Mouse (Mus musculus) right cerebral cortex, postnatal 10 days (tissue): ENCODE results near the gene Wdr19.
"Not testable (repeated sequence)": the region's sequence is repeated elsewhere in the genome, so short reads cannot be mapped to it uniquely, and the experiment has no call there.

Experiments
- DNase-seq, 2 experiments: peaks; one replicate each; pipeline ENCODE4 v3.0.0; 2021; ENCODE audit warnings: low spot score in 2 of 2

Gene Wdr19

GRCm38 (mm10) chr5:65299623-65300022 is 100.1 kb downstream of the Wdr19 start:
- DNase-seq, result not testable (repeated sequence)

DNA sequence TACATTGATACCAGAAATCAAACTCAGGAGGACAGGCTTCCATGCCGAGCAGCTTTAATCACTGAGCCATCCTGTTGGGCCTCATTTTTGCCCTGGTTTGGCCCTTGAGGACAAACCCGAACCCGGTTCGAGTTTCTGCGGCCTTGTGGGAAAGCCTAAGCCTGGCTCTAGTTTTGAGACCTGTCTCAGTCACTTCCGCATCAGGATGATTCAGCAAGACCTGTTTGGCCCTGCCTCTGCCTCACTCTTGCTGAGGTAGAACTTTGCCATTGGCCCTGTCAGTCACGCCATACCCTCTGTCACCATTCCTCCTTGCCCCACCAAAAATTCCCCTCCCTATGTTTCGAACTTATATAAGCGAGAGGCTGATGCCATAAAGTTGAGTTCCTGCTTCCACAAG is 100.6 kb downstream of the Wdr19 start:
- DNase-seq, result no peak

DNA sequence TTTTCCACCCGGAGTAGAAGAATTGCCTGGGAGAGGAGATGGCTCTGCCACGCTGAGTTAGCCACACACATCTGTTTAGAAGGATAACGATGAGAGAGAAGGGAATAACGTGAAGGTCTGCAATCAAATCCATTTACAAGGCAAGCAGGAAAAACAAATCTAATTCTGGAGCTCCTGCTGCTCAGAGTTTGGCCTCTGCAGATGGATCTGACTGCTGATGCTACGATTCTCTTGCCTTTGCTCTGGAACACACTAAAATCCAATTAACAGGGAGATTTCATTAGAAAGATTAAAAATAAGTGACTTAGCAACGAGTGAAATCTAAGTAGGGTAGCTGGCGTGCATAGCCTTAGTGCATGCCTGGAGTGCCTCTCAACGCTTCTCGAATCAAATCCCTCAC is 106.0 kb downstream of the Wdr19 start:
- DNase-seq, result peak in 1 of 2 experiments; percentile 37

DNA sequence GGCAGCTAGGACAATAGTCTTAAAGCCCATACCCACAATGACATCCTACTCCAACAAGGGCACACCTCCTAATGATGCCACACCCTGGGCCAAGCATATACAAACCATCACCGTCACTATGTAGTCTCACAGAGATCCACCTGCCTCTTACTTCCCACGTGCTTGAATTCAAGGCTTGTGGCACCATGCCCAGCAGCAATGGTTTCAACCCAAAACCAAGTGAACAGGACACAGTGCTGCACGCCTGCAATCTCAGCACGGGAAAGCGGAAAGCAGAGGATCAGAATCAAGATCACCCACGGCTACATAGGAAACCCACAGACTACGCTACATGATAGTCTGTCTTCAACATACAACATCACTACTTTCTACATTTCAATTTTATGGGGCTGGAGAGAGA is 108.7 kb downstream of the Wdr19 start:
- no peak for DNase-seq

GRCm38 (mm10) chr5:65308866-65309265 is 109.4 kb downstream of the Wdr19 start:
- no peak for DNase-seq
